Mouse (Mus musculus) limb, embryonic 11.5 days (tissue): Measurements from ENCODE around the gene Ptcra. TPM values are rescaled to one million over a fixed set of nuclear protein-coding genes. Genes with fewer than 3 reads are reported as not detected.

ENCODE experiments used
- ATAC-seq: fragments of 200-750 bp; cut with Nextera tagmentation; 2 replicates; pipeline ENCODE4 v1.8.0; 2017; ENCODE audit warnings: low read depth; ENCODE audit not compliant: insufficient number of reproducible peaks, low FRiP score, low TSS enrichment
- DNase-seq: peaks from one replicate; pipeline ENCODE4 v3.0.0-alpha.2; 2015; ENCODE audit warnings: low spot score
- H3K27ac ChIP-seq: fragments of 300-500 bp; sonication (generic); replicated peaks from 2 replicates; pipeline ENCODE4 v1.5.1; 2014; ENCODE audit warnings: low read depth, mild to moderate bottlenecking, low read length
- H3K27me3 ChIP-seq: fragments of 300-500 bp; sonication (generic); 2 replicates; pipeline ENCODE4 v1.6.1; 2014; ENCODE audit warnings: mild to moderate bottlenecking, low read length, mixed read lengths; ENCODE audit not compliant: control insufficient read depth, insufficient read depth
- H3K36me3 ChIP-seq: fragments of 300-500 bp; sonication (generic); 2 replicates; pipeline ENCODE4 v1.6.1; 2014; ENCODE audit warnings: mild to moderate bottlenecking, low read length, moderate library complexity, mixed read lengths; ENCODE audit not compliant: control insufficient read depth, insufficient read depth
- H3K4me1 ChIP-seq: fragments of 300-500 bp; sonication (generic); 2 replicates; pipeline ENCODE4 v1.6.1; 2014; ENCODE audit warnings: low read length, mixed read lengths; ENCODE audit not compliant: control insufficient read depth, insufficient read depth
- H3K4me2 ChIP-seq: fragments of 300-500 bp; sonication (generic); 2 replicates; pipeline ENCODE4 v1.6.1; 2014; ENCODE audit warnings: low read depth, mild to moderate bottlenecking, moderate library complexity; ENCODE audit not compliant: severe bottlenecking
- H3K4me3 ChIP-seq: fragments of 300-500 bp; sonication (generic); 2 replicates; pipeline ENCODE4 v1.5.1; 2014; ENCODE audit warnings: low read depth, low read length
- H3K9ac ChIP-seq: fragments of 300-500 bp; sonication (generic); 2 replicates; pipeline ENCODE4 v1.6.1; 2014; ENCODE audit warnings: mild to moderate bottlenecking, low read length
- H3K9me3 ChIP-seq: fragments of 300-500 bp; sonication (generic); 2 replicates; pipeline ENCODE4 v1.6.1; 2016; ENCODE audit warnings: low read length; ENCODE audit not compliant: control insufficient read depth
- WGBS: fragments of 180-500 bp; shearing (Covaris S2); extraction: QIAGEN DNeasy Blood & Tissue Kit; methylation state at CpG from one replicate; pipeline ENCODE4 v1.1.7; 2014; 5-methylcytosine and 5-hydroxymethylcytosine counted together
- polyA plus RNA-seq: library from polyadenylated mRNA; unstranded; fragments of >200 nt; fragmentation: Nextera tagmentation; extraction: Ambion mirVana; gene quantifications from 2 replicates; pipeline ENCODE4 v1.2.1, GENCODE M21; 2014

The Ptcra gene
- polyA plus RNA-seq, 1 experiment from 2014 or later = 0.91 TPM

GRCm38 (mm10) chr17:46774131-46774472 is 10.6 kb upstream of the Ptcra start:
- Histone ChIP-seq H3K9me3 (no peaks in the 10 kb centered on the region), H3K27me3 (no peaks in the 10 kb centered on the region), H3K4me3 (no peak overlapping the region), H3K4me1 (0 out of 2 replicates have a peak, but pooled peaks cover 6% of the 10 kb centered on the region), H3K9ac (no peak overlapping the region), H3K4me2 (no peak overlapping the region), H3K36me3 (peaks cover 25% of the 10 kb centered on the region), H3K27ac (no peak overlapping the region)
- no peak for ATAC-seq
- no peak for DNase-seq
- 48% methylated on average over 2 of the region's 2 CpGs for WGBS

GRCm38 (mm10) chr17:46773278-46774130 is 10.0 kb upstream of the Ptcra start:
- no peaks in the 10 kb centered on the region for H3K9me3 ChIP-seq
- 0 out of 2 replicates have a peak, but pooled peaks cover 6% of the 10 kb centered on the region for H3K4me1 ChIP-seq
- ATAC-seq (no peak), DNase-seq (peak; percentile 39)
- peak overlapping the region; percentile 79 for H3K9ac ChIP-seq
- H3K4me2 ChIP-seq = peak overlapping the region; percentile 88
- no peaks in the 10 kb centered on the region for H3K27me3 ChIP-seq
- WGBS = 11% methylated on average over 19 of the region's 20 CpGs
- peak overlapping the region; percentile 85 for H3K4me3 ChIP-seq
- H3K27ac ChIP-seq = no peak overlapping the region
- peaks cover 19% of the 10 kb centered on the region for H3K36me3 ChIP-seq

- Histone ChIP-seq H3K36me3 (peaks cover 12% of the 10 kb centered on the region), H3K4me2 (peak within 1 kb of the TSS; percentile 88), H3K4me3 (peak within 1 kb of the TSS; percentile 85), H3K9ac (peak within 1 kb of the TSS; percentile 79), H3K4me1 (peaks cover 11% of the 10 kb centered on the region; the same call in 1 of the 2 replicates), H3K9me3 (no peaks in the 10 kb centered on the region), H3K27ac (peak within 1 kb of the TSS; percentile 70), H3K27me3 (no peaks in the 10 kb centered on the region)
- DNase-seq (peak; percentile 85), ATAC-seq (peak; percentile 77)
- under 1% methylated on average over 50 of the region's 50 CpGs for WGBS
Measured at GRCm38 (mm10) chr17:46772404-46773277, 9.1 kb upstream of the Ptcra start, which contains the start of gene 2310039H08Rik. TSS of gene 2310039H08Rik (plus strand) at chr17:46772635.

GRCm38 (mm10) chr17:46772038-46772403 is 8.5 kb upstream of the Ptcra start:
- WGBS = 12% methylated on average over 5 of the region's 5 CpGs
- Histone ChIP-seq H3K4me2 (peak overlapping the region; percentile 88), H3K4me3 (peak overlapping the region; percentile 85), H3K9me3 (no peaks in the 10 kb centered on the region), H3K4me1 (peaks cover 11% of the 10 kb centered on the region; the same call in 1 of the 2 replicates), H3K9ac (peak overlapping the region; percentile 41; the same call in 1 of the 2 replicates), H3K27ac (no peak overlapping the region), H3K36me3 (peaks cover 8% of the 10 kb centered on the region), H3K27me3 (no peaks in the 10 kb centered on the region)
- ATAC-seq = no peak
- DNase-seq = no peak

- DNase-seq (no peak), ATAC-seq (no peak)
- Histone ChIP-seq H3K27ac (no peak overlapping the region), H3K27me3 (no peaks in the 10 kb centered on the region), H3K4me2 (peak overlapping the region; percentile 88), H3K9me3 (no peaks in the 10 kb centered on the region), H3K4me3 (peak overlapping the region; percentile 85), H3K36me3 (peaks cover 8% of the 10 kb centered on the region), H3K4me1 (peaks cover 11% of the 10 kb centered on the region; the same call in 1 of the 2 replicates), H3K9ac (no peak overlapping the region)
- 64% methylated on average over 17 of the region's 17 CpGs for WGBS
Measured at GRCm38 (mm10) chr17:46771616-46772015, 8.1 kb upstream of the Ptcra start.

DNA sequence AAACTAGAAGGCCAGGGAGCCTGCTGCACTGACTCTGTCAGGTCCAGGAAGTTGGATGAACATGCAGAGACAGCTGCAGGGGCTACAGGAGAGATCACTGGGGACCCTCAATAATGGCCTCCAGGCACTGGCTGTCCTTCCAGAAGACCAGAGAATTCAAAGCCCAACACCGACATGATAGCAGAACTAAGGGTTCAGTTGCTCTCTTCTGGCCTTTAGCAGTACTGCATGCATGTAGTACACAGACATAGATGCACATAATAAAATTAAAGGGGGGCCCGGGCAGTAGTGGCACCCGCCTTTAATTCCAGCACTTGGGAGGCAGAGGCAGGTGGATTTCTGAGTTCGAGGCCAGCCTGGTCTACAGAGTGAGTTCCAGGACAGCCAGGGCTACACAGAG is 7.5 kb upstream of the Ptcra start:
- H3K4me3 ChIP-seq = no peak overlapping the region
- peaks cover 11% of the 10 kb centered on the region; the same call in 1 of the 2 replicates for H3K4me1 ChIP-seq
- H3K27ac ChIP-seq = no peak overlapping the region
- H3K27me3 ChIP-seq = no peaks in the 10 kb centered on the region
- no peak overlapping the region for H3K9ac ChIP-seq
- DNase-seq = no peak
- no peaks in the 10 kb centered on the region for H3K9me3 ChIP-seq
- WGBS = 77% methylated on average over 4 of the region's 4 CpGs
- no peak overlapping the region for H3K4me2 ChIP-seq
- no peak for ATAC-seq
- H3K36me3 ChIP-seq = peaks cover 4% of the 10 kb centered on the region

GRCm38 (mm10) chr17:46770546-46770945 is 7.0 kb upstream of the Ptcra start:
- DNase-seq (no peak), ATAC-seq (no peak)
- no peaks in the 10 kb centered on the region for H3K9me3 ChIP-seq
- H3K4me3 ChIP-seq = no peak overlapping the region
- no peak overlapping the region for H3K4me2 ChIP-seq
- no peak overlapping the region for H3K9ac ChIP-seq
- no peak overlapping the region for H3K27ac ChIP-seq
- H3K27me3 ChIP-seq = no peaks in the 10 kb centered on the region
- H3K4me1 ChIP-seq = peaks cover 11% of the 10 kb centered on the region; the same call in 1 of the 2 replicates
- H3K36me3 ChIP-seq = 0 out of 2 replicates have a peak, but pooled peaks cover 2% of the 10 kb centered on the region
- 92% methylated on average over 11 of the region's 11 CpGs for WGBS

DNA sequence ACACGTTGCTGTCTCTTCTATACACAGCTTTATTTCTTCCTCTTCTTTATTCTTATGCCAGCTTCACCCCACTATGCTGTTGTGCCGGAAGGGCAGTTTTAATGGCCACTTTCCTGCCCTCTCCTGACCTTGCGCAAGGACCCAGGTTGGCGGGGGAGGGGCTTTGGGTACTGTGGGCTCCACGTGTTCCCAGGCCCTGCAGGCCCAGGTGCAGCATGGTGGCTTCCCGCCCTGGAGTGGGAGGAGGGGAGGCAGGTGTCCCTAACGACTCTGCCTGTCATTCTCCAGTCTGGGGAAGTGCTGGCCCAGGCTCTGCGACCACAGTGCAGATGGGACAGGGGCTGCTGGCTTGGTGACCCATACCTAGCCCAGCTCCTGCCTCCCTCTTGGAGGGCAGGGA is 4.4 kb upstream of the Ptcra start:
- 37% methylated on average over 8 of the region's 8 CpGs for WGBS
- Histone ChIP-seq H3K4me1 (peaks cover 11% of the 10 kb centered on the region; the same call in 1 of the 2 replicates), H3K9me3 (no peaks in the 10 kb centered on the region), H3K27me3 (no peaks in the 10 kb centered on the region), H3K27ac (no peak overlapping the region), H3K9ac (peak overlapping the region; percentile 30; the same call in 1 of the 2 replicates), H3K4me2 (no peak overlapping the region), H3K4me3 (no peak overlapping the region), H3K36me3 (no peaks in the 10 kb centered on the region)
- no peak for ATAC-seq
- peak; percentile 36 for DNase-seq
